Mouse (Mus musculus) spleen, adult 18-20 months (tissue): ENCODE results near the gene Zdhhc24.
"Not testable (repeated sequence)": the region's sequence is repeated elsewhere in the genome, so short reads cannot be mapped to it uniquely, and the experiment has no call there.

Experiments
- DNase-seq, 2 experiments: peaks; one replicate each; pipeline ENCODE4 v3.0.0; 2022; ENCODE audit warnings: mixed read lengths in 2 of 2

Gene Zdhhc24

DNA sequence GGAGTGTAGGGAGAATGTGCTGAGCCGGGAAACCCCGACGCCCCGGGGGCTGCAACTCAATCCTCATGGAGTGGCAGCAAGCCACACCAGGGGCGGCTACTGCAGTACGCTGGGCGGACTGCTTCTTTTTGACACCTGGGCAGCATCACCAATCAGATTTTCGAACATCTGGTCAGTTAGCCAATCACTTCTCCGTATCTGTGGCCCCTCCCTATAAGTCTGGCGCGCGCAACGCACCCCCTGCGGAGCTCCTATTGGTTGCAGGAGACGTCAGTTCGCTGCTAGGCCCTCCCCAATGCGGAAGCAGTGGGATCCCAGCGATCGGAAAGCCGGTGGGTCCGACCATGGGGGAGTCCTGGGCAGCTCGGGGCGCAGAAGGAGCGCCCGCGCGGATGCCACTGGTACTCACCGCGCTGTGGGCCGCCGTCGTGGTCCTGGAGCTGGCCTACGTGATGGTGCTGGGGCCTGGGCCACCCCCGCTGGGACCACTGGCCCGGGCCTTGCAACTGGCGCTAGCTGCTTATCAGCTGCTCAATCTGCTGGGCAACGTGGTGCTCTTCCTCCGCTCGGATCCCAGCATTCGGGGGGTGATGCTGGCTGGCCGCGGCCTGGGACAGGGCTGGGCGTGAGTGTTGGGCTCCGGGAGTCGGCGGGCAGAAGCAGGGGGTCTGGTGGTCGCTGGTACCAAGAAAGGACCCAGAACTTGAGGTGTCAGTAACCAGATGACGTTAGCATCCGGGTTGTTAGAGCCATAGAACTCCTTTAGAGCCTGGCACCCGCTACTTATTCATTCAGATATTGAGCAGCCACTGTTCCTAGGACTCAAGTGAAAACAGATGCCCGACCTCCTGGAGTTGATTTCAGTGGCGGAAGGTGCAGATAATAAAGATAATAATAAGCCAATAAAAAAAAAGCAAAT, at the start of gene Zdhhc24:
TSS of gene Zdhhc24 (plus strand) at position 264 of the 919 bp plus-strand sequence.
- DNase-seq: peak; percentile 91 to 93

GRCm38 (mm10) chr19:4829156-4829555, 49.3 kb upstream of the Zdhhc24 start:
- no peak for DNase-seq

GRCm38 (mm10) chr19:4833977-4834376, 44.5 kb upstream of the Zdhhc24 start:
- DNase-seq: no peak

GRCm38 (mm10) chr19:4836096-4836495, 42.4 kb upstream of the Zdhhc24 start:
- DNase-seq: no peak

- no peak for DNase-seq
Measured at GRCm38 (mm10) chr19:4837049-4837448, 41.4 kb upstream of the Zdhhc24 start.

DNA sequence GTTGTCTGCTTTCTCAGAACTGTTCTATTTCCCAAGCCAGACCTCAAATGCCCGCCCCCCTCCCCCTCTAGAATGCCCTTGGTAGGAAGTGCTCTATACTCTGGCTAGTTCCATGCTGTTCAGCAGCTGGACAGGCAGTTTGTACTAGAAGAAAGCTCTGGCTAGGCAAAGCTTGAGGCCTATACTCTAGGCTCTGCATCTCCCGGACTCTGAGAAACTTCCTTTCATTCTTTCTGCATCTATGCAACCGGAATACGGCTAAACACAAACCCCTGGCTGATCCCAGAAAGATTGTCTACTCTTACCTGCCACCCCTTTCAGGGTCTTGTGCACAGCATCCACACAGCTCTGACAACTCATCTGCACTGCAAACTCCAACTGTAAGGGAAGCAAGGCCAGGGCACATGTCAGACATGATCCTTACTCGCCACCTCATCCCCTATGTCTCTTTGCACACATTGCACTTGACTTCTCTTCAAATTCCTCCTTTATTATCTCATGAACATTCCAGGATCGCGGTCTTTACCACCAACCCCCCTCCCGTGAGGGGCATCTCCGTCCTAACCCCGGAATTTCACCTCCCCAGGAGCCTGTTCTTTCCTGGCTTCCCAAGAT, 39.8 kb upstream of the Zdhhc24 start:
- no peak for DNase-seq

- peak; percentile 89 to 92 for DNase-seq
Measured at GRCm38 (mm10) chr19:4839149-4839548, 39.3 kb upstream of the Zdhhc24 start, which contains the start of the genes Ccs and Ccdc87. TSS of gene Ccs (minus strand) at chr19:4839332. TSS of gene Ccdc87 (plus strand) at chr19:4839366.

DNA sequence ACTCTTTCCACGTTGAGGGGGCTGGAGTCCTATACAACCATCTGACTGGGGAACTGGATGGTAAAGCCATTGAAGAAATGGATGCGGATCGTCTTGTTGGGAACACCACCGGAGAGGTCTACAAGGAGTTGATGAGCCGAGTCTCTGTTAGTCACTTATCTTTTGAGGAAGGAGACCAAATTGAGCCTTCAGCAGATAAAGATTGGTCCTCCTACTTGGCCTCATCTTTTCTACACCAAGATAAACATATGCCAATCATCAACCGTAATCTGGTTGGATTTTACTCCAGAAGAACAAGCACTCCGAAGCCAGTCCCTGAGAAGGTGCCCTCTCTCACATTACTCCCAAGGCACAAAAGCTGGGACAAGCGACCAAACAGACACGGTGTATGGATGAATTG, 37.6 kb upstream of the Zdhhc24 start:
- DNase-seq: no peak

GRCm38 (mm10) chr19:4842611-4843010, 35.9 kb upstream of the Zdhhc24 start:
- DNase-seq: no peak

DNA sequence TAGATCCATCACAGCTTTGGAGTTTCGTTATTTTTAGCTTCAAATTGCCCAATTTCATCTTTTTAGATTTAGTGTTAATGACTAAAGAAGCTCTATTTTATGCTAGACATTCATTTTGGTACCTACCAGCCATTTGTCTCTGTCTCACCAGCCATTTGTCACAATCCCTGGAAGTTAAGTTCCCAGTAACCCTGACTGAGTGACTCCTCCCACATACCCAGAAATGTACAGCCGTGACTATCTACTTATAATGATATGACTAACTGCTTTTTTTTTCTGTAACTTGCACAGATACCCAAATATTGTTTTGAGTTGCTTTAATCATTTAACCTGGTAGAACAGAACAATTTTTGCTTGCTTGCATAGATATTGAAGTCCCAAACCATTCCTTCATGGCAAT, 32.6 kb upstream of the Zdhhc24 start:
- DNase-seq: no peak

- no peak for DNase-seq
Measured at GRCm38 (mm10) chr19:4847490-4847889, 31.0 kb upstream of the Zdhhc24 start.

DNA sequence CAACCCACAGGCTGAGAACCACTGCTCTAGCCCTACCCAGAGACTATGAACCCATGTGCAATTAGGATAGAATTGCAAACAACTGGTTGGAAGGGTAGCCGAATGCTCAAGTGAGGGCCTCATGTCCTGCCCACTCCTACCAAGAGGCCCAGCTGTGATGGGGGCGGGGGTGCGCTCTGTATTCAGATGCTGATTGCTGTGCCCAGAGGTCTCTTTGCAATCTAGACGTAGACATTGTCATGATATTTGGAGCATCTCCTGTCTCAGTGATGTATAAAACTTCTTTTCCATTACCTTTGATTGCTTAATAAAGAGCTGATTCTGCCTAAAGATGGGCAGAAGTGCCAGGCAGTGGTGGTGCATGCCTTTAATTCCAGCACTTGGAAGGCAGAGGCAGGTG, 28.7 kb upstream of the Zdhhc24 start:
- no peak for DNase-seq

- no peak for DNase-seq
Measured at GRCm38 (mm10) chr19:4850281-4850680, 28.2 kb upstream of the Zdhhc24 start.

- DNase-seq: peak; percentile 30 to 35
Measured at GRCm38 (mm10) chr19:4854552-4855469, 23.7 kb upstream of the Zdhhc24 start, which contains the start of gene Ctsf. TSS of gene Ctsf (plus strand) at chr19:4855130.

- no peak for DNase-seq
Measured at GRCm38 (mm10) chr19:4855470-4855820, 23.0 kb upstream of the Zdhhc24 start.

DNA sequence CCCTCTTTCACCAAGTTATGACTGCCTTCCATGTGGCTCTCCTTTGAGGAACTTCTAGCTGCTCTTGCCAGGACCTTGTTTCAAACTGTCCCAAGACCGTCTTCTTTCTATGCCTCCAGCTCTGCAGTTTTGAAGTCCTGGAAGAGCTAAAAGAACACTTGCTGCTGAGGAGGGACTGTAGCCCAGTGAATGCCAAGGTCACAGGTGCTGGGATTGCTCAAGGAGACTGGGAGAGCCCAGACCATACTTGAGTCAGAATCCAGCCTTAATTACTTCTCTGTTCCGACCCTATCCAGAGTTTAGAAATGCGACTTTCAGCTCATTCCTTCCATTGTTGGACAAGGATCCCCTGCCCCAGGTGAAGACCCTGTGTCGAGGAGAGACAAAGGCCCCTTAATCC, 22.5 kb upstream of the Zdhhc24 start:
- no peak for DNase-seq

DNA sequence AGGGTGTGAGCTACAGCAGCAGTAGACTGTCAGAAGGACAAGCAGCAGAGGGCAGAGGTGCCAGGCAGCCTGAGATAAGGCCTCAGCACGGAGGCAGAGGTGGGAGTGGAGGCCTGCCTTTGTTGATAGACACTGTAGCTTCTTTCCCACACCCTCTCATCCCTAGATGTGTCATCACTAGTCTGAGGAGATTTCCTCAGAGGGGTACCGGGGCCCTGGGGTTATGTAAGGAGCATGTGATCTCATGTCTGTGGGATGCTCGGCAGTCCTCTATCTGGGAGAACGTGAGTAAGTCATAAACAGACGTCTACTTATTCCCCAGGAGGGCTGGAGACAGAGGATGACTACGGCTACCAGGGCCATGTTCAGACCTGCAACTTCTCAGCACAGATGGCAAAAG, 19.4 kb upstream of the Zdhhc24 start:
- no peak for DNase-seq

DNA sequence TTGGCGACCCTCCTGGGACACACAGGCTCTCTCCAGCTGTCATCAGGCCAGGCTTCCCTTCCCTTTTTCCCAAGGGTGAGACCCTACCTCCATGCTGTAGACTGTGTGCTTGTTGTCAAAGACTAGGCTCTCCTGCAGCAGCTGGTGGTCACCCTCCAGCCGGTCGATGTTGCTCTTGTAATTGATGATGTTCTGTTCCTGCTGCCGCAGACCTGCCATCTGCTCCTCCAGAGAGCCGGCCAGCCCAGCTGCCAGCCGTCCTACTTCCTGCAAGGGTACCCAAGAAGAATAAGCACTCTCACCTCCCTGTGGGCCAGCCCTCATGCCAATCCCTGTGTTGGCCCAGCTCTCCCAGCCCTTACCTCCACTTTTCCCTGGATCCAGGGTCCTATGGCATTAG, 15.4 kb upstream of the Zdhhc24 start:
- no peak for DNase-seq

DNA sequence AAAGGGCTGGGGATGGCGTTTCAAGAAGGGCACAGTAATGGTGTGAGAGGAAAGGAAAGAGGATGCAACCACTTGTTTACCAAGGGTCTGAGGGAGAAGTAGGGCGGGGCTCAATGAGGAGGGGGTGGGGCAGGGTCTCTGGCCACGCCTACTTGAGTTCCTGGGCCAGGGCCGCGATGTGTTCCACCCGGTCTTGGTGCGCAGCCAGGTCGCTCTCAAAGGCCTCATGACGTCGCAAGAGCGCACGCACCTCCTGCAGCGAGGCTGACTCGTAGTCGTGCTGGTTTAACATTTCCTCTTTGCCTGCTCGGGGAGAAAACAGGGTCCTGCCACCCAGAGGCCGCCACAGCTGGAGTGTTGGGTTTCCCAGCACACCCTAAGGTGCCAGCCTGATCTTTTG, 13.3 kb upstream of the Zdhhc24 start:
- DNase-seq: no peak

- not testable (repeated sequence) for DNase-seq
Measured at GRCm38 (mm10) chr19:4874613-4875012, 3.9 kb upstream of the Zdhhc24 start.

DNA sequence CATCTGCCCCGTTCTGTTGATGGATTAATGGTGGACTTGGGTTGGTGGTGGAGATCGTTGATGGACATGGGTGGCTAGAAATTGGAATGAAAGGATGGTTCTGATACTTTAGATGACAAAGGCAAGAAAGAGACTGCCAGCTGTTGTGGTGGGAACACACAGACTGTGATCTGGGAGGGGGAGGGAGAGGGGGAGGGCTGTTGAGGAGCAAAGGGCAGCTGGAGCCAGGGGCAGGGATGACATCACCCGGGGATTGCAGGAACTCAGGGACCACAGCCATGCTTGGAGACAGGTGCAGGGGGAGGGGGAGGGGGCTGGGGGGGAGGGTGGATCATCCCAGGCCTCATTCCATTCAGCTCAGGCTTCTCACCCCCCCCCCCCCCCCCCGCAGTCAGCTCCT, 2.2 kb upstream of the Zdhhc24 start:
- DNase-seq: no peak

DNA sequence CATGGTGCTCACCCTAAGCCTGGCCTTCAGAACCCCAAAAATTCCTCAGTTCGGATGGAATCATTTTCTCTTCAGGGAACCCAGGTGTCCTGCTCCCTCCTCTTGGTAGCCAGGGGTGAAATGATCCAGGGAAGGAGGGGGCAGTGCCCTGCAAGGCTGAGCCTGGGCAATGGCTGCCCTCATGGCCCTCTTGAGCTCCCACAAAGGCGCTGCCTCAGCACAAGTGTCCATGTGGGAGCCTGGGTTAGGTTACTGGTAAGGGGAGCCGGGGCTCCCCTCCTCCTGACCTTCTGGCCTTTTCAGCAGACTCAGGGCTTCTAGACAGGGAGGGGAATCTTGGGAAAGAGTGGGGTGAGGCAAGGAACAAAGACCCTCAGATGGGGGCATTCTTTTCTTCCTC, 1.7 kb upstream of the Zdhhc24 start:
- no peak for DNase-seq

GRCm38 (mm10) chr19:4877785-4878184, 683 bp upstream of the Zdhhc24 start, which contains the start of gene Actn3:
TSS of gene Actn3 (minus strand) at chr19:4877909.
- DNase-seq: peak in 1 of 2 experiments; percentile 4
